Mouse (Mus musculus) midbrain, embryonic 16.5 days (tissue): ENCODE measurements around the gene Gga1. TPM values are rescaled to one million over a fixed set of nuclear protein-coding genes. Genes with fewer than 3 reads are reported as not detected.
A peak's percentile ranks its signal among the peaks of the same experiment; 100 is the strongest.

ENCODE experiments used
- ATAC-seq: fragments of 200-750 bp; cut with Nextera tagmentation; 2 replicates; pipeline ENCODE4 v1.8.0; 2017; ENCODE audit warnings: moderate TSS enrichment
- H3K27ac ChIP-seq: fragments of 300-500 bp; sonication (generic); 2 replicates; pipeline ENCODE4 v1.5.1; 2014; ENCODE audit warnings: mild to moderate bottlenecking, low read length, mixed read lengths
- H3K27me3 ChIP-seq: fragments of 300-500 bp; sonication (generic); 2 replicates; pipeline ENCODE4 v1.6.1; 2014; ENCODE audit warnings: low read depth, low read length, mixed read lengths; ENCODE audit not compliant: control insufficient read depth, insufficient read depth
- H3K36me3 ChIP-seq: fragments of 300-500 bp; sonication (generic); 2 replicates; pipeline ENCODE4 v1.6.1; 2014; ENCODE audit warnings: mild to moderate bottlenecking, low read length, moderate library complexity, mixed read lengths; ENCODE audit not compliant: control insufficient read depth, insufficient read depth
- H3K4me1 ChIP-seq: fragments of 300-500 bp; sonication (generic); 2 replicates; pipeline ENCODE4 v1.6.1; 2014; ENCODE audit warnings: mild to moderate bottlenecking, low read length, mixed read lengths; ENCODE audit not compliant: control insufficient read depth, insufficient read depth
- H3K4me2 ChIP-seq: fragments of 300-500 bp; sonication (generic); 2 replicates; pipeline ENCODE4 v1.6.1; 2014; ENCODE audit warnings: mild to moderate bottlenecking, low read length, mixed read lengths
- H3K4me3 ChIP-seq: fragments of 300-500 bp; sonication (generic); 2 replicates; pipeline ENCODE4 v1.5.1; 2014; ENCODE audit warnings: low read depth, mild to moderate bottlenecking, low read length, moderate library complexity, mixed read lengths
- H3K9ac ChIP-seq: fragments of 300-500 bp; sonication (generic); 2 replicates; pipeline ENCODE4 v1.6.1; 2014; ENCODE audit warnings: low read depth, low read length, mixed read lengths
- H3K9me3 ChIP-seq: fragments of 300-500 bp; sonication (generic); replicated peaks from 2 replicates; pipeline ENCODE4 v1.6.1; 2014; ENCODE audit warnings: mild to moderate bottlenecking, low read length, mixed read lengths; ENCODE audit not compliant: control insufficient read depth, poor library complexity, severe bottlenecking
- WGBS: fragments of 180-500 bp; shearing (Covaris S2); extraction: QIAGEN DNeasy Blood & Tissue Kit; methylation state at CpG from one replicate; pipeline ENCODE4 v1.1.7; 2014; 5-methylcytosine and 5-hydroxymethylcytosine counted together
- polyA plus RNA-seq: library from polyadenylated mRNA; unstranded; fragments of >200 nt; fragmentation: Nextera tagmentation; extraction: Ambion mirVana; gene quantifications from 2 replicates; pipeline ENCODE4 v1.2.1, GENCODE M21; 2015

The Gga1 gene
- polyA plus RNA-seq, 1 experiment from 2014 or later: 46.5 TPM

DNA sequence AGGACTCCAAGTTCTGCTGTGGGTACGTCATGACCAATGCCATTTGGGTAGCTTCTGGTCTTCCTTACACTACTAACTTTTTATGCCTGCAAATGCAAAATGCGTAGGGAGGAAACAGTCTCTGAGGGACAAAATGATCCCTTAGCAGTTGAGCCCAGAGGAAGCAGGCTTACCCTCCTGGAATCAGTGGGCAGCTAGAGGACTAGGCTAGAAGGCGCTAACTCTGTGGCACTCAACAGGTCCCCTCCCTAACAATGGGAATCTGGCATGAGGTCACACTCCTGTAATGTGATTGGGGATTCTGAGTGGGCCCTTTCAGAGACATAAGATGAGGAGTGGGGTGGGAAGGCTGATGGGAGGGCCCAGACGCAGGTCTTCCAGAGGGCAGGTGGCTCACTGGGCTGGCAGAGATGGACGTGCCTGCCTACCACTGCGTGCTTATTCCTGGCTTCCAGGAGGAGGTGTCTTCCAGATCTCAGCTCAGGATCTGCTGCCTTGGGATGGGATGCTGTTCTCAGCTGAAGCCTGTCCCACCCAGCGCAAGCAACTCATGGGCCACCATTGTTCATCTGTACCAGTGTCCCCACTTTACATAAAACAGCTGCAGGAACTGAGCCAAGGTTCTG lies 53.9 kb downstream of the Gga1 start:
- peaks cover 5% of the 10 kb centered on the region for H3K27me3 ChIP-seq
- H3K4me1 ChIP-seq: peaks cover 15% of the 10 kb centered on the region
- ATAC-seq: no peak

GRCm38 (mm10) chr15:78931577-78931976 lies 54.6 kb downstream of the Gga1 start:
- peaks cover 12% of the 10 kb centered on the region for H3K4me1 ChIP-seq
- no peak for ATAC-seq
- no peak overlapping the region for H3K27ac ChIP-seq
- WGBS: 20% methylated on average over 3 of the region's 3 CpGs
- no peak overlapping the region for H3K4me3 ChIP-seq
- H3K9me3 ChIP-seq: no peaks in the 10 kb centered on the region
- H3K27me3 ChIP-seq: peaks cover 5% of the 10 kb centered on the region
- no peaks in the 10 kb centered on the region for H3K36me3 ChIP-seq
- H3K9ac ChIP-seq: no peak overlapping the region
- no peak overlapping the region for H3K4me2 ChIP-seq

More for the DNA sequence above, 53.9 kb downstream of the Gga1 start:
- no peaks in the 10 kb centered on the region for H3K9me3 ChIP-seq
- 94% methylated on average over 7 of the region's 7 CpGs for WGBS
- H3K9ac ChIP-seq: no peak overlapping the region
- no peaks in the 10 kb centered on the region for H3K36me3 ChIP-seq
- no peak overlapping the region for H3K4me3 ChIP-seq
- no peak overlapping the region for H3K27ac ChIP-seq
- H3K4me2 ChIP-seq: no peak overlapping the region

DNA sequence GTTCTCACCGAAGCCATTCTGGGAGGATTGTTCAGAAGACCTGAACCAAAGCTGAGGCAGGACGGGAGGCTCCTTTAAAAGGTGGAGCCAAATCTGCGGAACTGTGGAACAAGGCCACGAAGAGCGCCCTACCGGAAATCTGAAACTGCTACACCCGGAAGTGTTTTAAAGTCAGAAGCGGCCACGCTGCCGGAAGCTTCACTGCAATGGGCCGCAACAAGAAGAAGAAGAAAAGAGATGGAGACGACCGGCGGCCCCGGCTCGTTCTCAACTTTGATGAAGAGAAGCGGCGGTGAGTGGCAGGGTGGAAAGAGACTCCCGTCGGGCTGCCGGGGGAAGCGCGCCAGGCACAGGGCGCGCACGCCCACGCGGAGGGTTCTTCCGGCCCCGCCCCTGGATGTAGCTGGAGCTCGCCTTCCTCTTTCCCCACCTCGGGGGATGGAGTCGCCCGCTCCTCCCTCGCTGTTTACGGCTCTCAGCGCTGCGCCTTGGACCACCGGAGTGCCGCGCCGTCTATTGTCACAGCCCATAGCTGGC lies 57.9 kb downstream of the Gga1 start, which contains the start of gene Nol12:
Gene Nol12 (plus strand): TSS at position 150 of the 537 bp plus-strand sequence.
- WGBS: under 1% methylated on average over 41 of the region's 42 CpGs
- H3K4me2 ChIP-seq: peak within 1 kb of the TSS; percentile 63
- peak within 1 kb of the TSS; percentile 56 for H3K4me3 ChIP-seq
- H3K9me3 ChIP-seq: no peaks in the 10 kb centered on the region
- peaks cover 8% of the 10 kb centered on the region for H3K4me1 ChIP-seq
- H3K27ac ChIP-seq: peak within 1 kb of the TSS; percentile 75
- peaks cover 10% of the 10 kb centered on the region for H3K36me3 ChIP-seq
- H3K9ac ChIP-seq: peak within 1 kb of the TSS; percentile 62
- no peaks in the 10 kb centered on the region for H3K27me3 ChIP-seq
- peak; percentile 91 for ATAC-seq

DNA sequence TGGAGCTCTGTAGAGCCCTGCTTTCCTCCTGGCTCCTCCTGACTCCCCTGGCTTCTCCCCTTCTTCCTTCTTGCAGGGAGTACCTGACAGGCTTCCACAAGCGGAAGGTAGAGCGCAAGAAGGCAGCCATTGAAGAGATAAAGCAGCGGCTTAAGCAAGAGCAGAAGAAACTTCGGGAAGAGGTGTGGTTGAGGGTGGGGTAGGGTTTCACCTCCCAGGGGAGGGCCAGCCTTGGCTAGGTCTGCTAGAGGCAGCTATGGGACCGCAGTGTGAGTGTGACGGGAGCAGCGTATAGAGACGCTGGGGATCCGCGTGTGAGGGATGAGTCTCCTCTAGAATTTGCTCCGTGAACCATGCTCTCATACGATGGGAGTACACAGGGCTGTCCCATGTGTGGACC lies 59.4 kb downstream of the Gga1 start:
- peaks cover 8% of the 10 kb centered on the region for H3K4me1 ChIP-seq
- 95% methylated on average over 12 of the region's 12 CpGs for WGBS
- no peak for ATAC-seq
- H3K4me3 ChIP-seq: no peak overlapping the region
- no peaks in the 10 kb centered on the region for H3K9me3 ChIP-seq
- no peaks in the 10 kb centered on the region for H3K27me3 ChIP-seq
- no peak overlapping the region for H3K9ac ChIP-seq
- no peak overlapping the region for H3K4me2 ChIP-seq
- no peak overlapping the region for H3K27ac ChIP-seq
- H3K36me3 ChIP-seq: peaks cover 24% of the 10 kb centered on the region

DNA sequence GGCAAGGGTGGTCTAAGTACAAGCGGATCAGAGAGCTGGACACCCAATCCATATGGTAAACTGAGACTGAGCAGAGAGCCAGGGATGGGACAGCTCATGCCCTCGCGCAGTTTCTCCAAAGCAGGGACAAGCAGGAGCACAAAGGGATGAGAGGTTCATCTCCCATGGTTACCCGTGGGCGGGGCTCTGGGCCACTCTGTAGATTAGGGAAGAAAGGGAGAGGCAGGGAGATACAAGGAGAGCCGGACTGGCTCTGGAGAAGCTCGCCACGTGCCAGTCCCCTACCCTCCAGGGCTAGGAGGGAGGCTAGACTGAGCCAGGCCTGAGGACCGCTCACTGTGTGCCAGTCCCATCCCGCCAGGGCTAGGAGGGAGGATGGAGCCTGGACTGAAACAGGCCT lies 60.3 kb downstream of the Gga1 start:
- no peak overlapping the region for H3K4me3 ChIP-seq
- peaks cover 8% of the 10 kb centered on the region for H3K4me1 ChIP-seq
- 73% methylated on average over 10 of the region's 10 CpGs for WGBS
- H3K4me2 ChIP-seq: no peak overlapping the region
- no peak overlapping the region for H3K9ac ChIP-seq
- no peaks in the 10 kb centered on the region for H3K9me3 ChIP-seq
- no peak for ATAC-seq
- no peaks in the 10 kb centered on the region for H3K27me3 ChIP-seq
- H3K27ac ChIP-seq: no peak overlapping the region
- peaks cover 26% of the 10 kb centered on the region for H3K36me3 ChIP-seq

- Histone ChIP-seq H3K36me3 (peaks cover 26% of the 10 kb centered on the region), H3K27ac (no peak overlapping the region), H3K4me2 (no peak overlapping the region), H3K27me3 (no peaks in the 10 kb centered on the region), H3K9ac (no peak overlapping the region), H3K4me3 (no peak overlapping the region), H3K4me1 (peaks cover 13% of the 10 kb centered on the region), H3K9me3 (no peaks in the 10 kb centered on the region)
- whole genome bisulfite sequencing: 66% methylated on average over 2 of the region's 2 CpGs
- no peak for ATAC-seq
Observed at GRCm38 (mm10) chr15:78937963-78938362, 61.0 kb downstream of the Gga1 start.

DNA sequence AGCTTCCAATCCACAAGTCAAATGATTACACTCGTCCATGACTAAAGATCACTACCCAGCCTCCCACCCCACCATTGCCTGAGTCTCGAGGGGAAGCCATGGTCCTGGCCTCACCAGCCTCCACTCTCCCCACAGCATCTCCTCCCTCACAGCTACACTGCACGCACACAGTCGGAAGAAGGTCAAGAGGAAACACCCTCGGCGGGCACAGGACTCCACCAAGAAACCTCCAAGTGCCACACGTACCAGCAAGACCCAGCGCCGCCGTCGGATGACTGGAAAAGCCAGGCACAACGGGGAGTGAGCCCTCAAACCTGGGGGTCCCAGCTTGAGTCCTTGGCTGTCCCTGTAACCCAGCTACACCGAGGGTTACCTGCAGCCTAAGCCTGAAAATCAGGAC lies 63.3 kb downstream of the Gga1 start:
- 94% methylated on average over 13 of the region's 13 CpGs for WGBS
- no peak overlapping the region for H3K9ac ChIP-seq
- H3K36me3 ChIP-seq: peaks cover 26% of the 10 kb centered on the region
- H3K9me3 ChIP-seq: no peaks in the 10 kb centered on the region
- H3K4me1 ChIP-seq: peaks cover 13% of the 10 kb centered on the region
- no peak for ATAC-seq
- no peaks in the 10 kb centered on the region for H3K27me3 ChIP-seq
- no peak overlapping the region for H3K4me3 ChIP-seq
- no peak overlapping the region for H3K4me2 ChIP-seq
- no peak overlapping the region for H3K27ac ChIP-seq

- peaks cover 23% of the 10 kb centered on the region for H3K36me3 ChIP-seq
- peak; percentile 37; the same call in 1 of the 2 replicates for ATAC-seq
- H3K27ac ChIP-seq: peak overlapping the region; percentile 63
- 2% methylated on average over 9 of the region's 9 CpGs for WGBS
- no peaks in the 10 kb centered on the region for H3K9me3 ChIP-seq
- H3K4me3 ChIP-seq: peak overlapping the region; percentile 29
- peak overlapping the region; percentile 59 for H3K9ac ChIP-seq
- H3K27me3 ChIP-seq: no peaks in the 10 kb centered on the region
- peaks cover 7% of the 10 kb centered on the region for H3K4me1 ChIP-seq
- H3K4me2 ChIP-seq: peak overlapping the region; percentile 46
Observed at GRCm38 (mm10) chr15:78942663-78943062, 65.7 kb downstream of the Gga1 start.
